Mouse (Mus musculus) ES-E14 (cell line): ENCODE measurements around the gene Hacd1.

Experiments used
- CHD2 ChIP-seq: IDR thresholded peaks from 2 replicates; pipeline ENCODE4 v1.6.1; 2014; ENCODE audit warnings: mild to moderate bottlenecking, low read depth, low read length, inconsistent platforms
- MAFK ChIP-seq: IDR thresholded peaks from 2 replicates; pipeline ENCODE4 v1.6.1; 2014; ENCODE audit warnings: mild to moderate bottlenecking, low read depth, low read length, inconsistent platforms; ENCODE audit not compliant: insufficient read depth
- ZC3H11A ChIP-seq: IDR thresholded peaks from 2 replicates; pipeline ENCODE4 v1.6.1; 2012; ENCODE audit warnings: low read depth, mild to moderate bottlenecking, inconsistent platforms, low read length, borderline replicate concordance

GRCm38 (mm10) chr2:14103924-14104323 is 48.0 kb upstream of the Hacd1 start:
- TF ChIP-seq ZC3H11A (no peak), MAFK (no peak), CHD2 (no peak)
